Mouse (Mus musculus) neural tube, embryonic 13.5 days (tissue): ENCODE data around the gene Krtap16-1. TPM values are rescaled to one million over a fixed set of nuclear protein-coding genes. Genes with fewer than 3 reads are reported as not detected.

Experiments used
- ATAC-seq: fragments of 200-750 bp; cut with Nextera tagmentation; 2 replicates; pipeline ENCODE4 v1.8.0; 2017; ENCODE audit warnings: low read depth, mild to moderate bottlenecking, moderate TSS enrichment, moderate library complexity
- H3K27ac ChIP-seq: fragments of 300-500 bp; sonication (generic); replicated peaks from 2 replicates; pipeline ENCODE4 v1.5.1; 2015; ENCODE audit warnings: moderate library complexity, mild to moderate bottlenecking, inconsistent platforms
- H3K27me3 ChIP-seq: fragments of 300-500 bp; sonication (generic); 2 replicates; pipeline ENCODE4 v1.6.1; 2015; ENCODE audit warnings: mild to moderate bottlenecking, inconsistent platforms
- H3K36me3 ChIP-seq: fragments of 300-500 bp; sonication (generic); 2 replicates; pipeline ENCODE4 v1.6.1; 2015; ENCODE audit warnings: mild to moderate bottlenecking, inconsistent platforms
- H3K4me1 ChIP-seq: fragments of 300-500 bp; sonication (generic); replicated peaks from 2 replicates; pipeline ENCODE4 v1.6.1; 2015; ENCODE audit warnings: inconsistent platforms
- H3K4me2 ChIP-seq: fragments of 300-500 bp; sonication (generic); 2 replicates; pipeline ENCODE4 v1.6.1; 2015; ENCODE audit warnings: inconsistent platforms, mild to moderate bottlenecking, moderate library complexity
- H3K4me3 ChIP-seq: fragments of 300-500 bp; sonication (generic); 2 replicates; pipeline ENCODE4 v1.5.1; 2015; ENCODE audit warnings: mild to moderate bottlenecking, inconsistent platforms
- H3K9ac ChIP-seq: fragments of 300-500 bp; sonication (generic); 2 replicates; pipeline ENCODE4 v1.6.1; 2015; ENCODE audit warnings: moderate library complexity, mild to moderate bottlenecking, inconsistent platforms
- H3K9me3 ChIP-seq: fragments of 300-500 bp; sonication (generic); 2 replicates; pipeline ENCODE4 v1.6.1; 2016; ENCODE audit warnings: inconsistent platforms
- WGBS: fragments of 180-500 bp; shearing (Covaris S2); methylation state at CpG from one replicate; pipeline ENCODE4 v1.1.7; 2015; 5-methylcytosine and 5-hydroxymethylcytosine counted together
- polyA plus RNA-seq: library from polyadenylated mRNA; unstranded; fragments of >200 nt; fragmentation: Nextera tagmentation; extraction: Ambion mirVana; gene quantifications from 2 replicates; pipeline ENCODE4 v1.2.1, GENCODE M21; 2015

The Krtap16-1 gene
- polyA plus RNA-seq, 1 experiment from 2014 or later: not detected

GRCm38 (mm10) chr11:99937751-99938264 is 48.6 kb downstream of the Krtap16-1 start:
- no peaks in the 10 kb centered on the region for H3K36me3 ChIP-seq
- H3K27me3 ChIP-seq: no peaks in the 10 kb centered on the region
- H3K4me2 ChIP-seq: no peak overlapping the region
- no peak overlapping the region for H3K9ac ChIP-seq
- no peak overlapping the region for H3K27ac ChIP-seq
- no peaks in the 10 kb centered on the region for H3K4me1 ChIP-seq
- H3K4me3 ChIP-seq: no peak overlapping the region
- WGBS: 87% methylated on average over 9 of the region's 9 CpGs
- no peak for ATAC-seq
- no peaks in the 10 kb centered on the region for H3K9me3 ChIP-seq

DNA sequence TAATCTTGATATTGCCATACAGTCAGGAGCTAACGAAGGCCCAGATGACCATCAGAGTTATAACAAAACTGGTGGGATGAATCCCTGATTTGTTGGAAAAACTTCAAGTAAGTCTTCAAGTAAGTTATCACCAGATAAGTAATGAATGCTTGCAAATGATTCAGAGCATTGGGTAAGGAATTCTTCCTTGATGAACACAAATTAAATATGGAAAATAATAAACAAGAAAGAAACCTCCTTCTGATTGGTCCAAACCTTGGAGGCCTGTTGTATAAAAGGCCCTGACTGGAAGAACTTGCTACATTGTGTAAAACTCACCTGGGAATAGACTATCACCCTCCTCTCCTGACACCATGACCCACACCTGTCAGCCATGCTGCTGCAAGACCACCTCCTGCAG is 50.4 kb downstream of the Krtap16-1 start, which contains the start of gene Krtap31-2:
TSS of gene Krtap31-2 (plus strand) at position 301 of the 400 bp plus-strand sequence.
- no peak within 1 kb of the TSS for H3K27ac ChIP-seq
- H3K9ac ChIP-seq: no peak within 1 kb of the TSS
- 91% methylated on average over 1 of the region's 1 CpGs for WGBS
- H3K4me1 ChIP-seq: no peaks in the 10 kb centered on the region
- no peaks in the 10 kb centered on the region for H3K36me3 ChIP-seq
- no peak within 1 kb of the TSS for H3K4me3 ChIP-seq
- no peak for ATAC-seq
- H3K27me3 ChIP-seq: no peaks in the 10 kb centered on the region
- H3K9me3 ChIP-seq: no peaks in the 10 kb centered on the region
- H3K4me2 ChIP-seq: no peak within 1 kb of the TSS

Other genes starting within 250 kb of the Krtap16-1 start
- gene Gm11595, start 213.7 kb downstream of the Krtap16-1 start, polyA plus RNA-seq: not detected in 2 replicates
- gene Krtap4-8, start 205.9 kb downstream of the Krtap16-1 start, polyA plus RNA-seq: not detected in 2 replicates
- not detected in 2 replicates for gene Krtap4-9, start 201.4 kb downstream of the Krtap16-1 start, polyA plus RNA-seq
- gene Gm11596, start 193.1 kb downstream of the Krtap16-1 start, polyA plus RNA-seq: not detected in 2 replicates
- gene Gm11569, start 187.7 kb downstream of the Krtap16-1 start, polyA plus RNA-seq: not detected in 2 replicates
- not detected in 2 replicates for gene Gm11554, start 182.2 kb downstream of the Krtap16-1 start, polyA plus RNA-seq
- not detected in 2 replicates for gene Krtap4-13, start 176.7 kb downstream of the Krtap16-1 start, polyA plus RNA-seq
- gene Gm11564, start 170.9 kb downstream of the Krtap16-1 start, polyA plus RNA-seq: not detected in 2 replicates
- not detected in 2 replicates for gene 2300003K06Rik, start 148.5 kb downstream of the Krtap16-1 start, polyA plus RNA-seq
- gene Krtap4-16, start 135.0 kb downstream of the Krtap16-1 start, polyA plus RNA-seq: not detected in 2 replicates
- not detected in 2 replicates for gene Gm11568, start 128.7 kb downstream of the Krtap16-1 start, polyA plus RNA-seq
- gene Gm11559, start 122.1 kb downstream of the Krtap16-1 start, polyA plus RNA-seq: not detected in 2 replicates
- gene Krtap9-1, start 113.2 kb downstream of the Krtap16-1 start, polyA plus RNA-seq: not detected in 2 replicates
- not detected in 2 replicates for gene Gm11567, start 107.4 kb downstream of the Krtap16-1 start, polyA plus RNA-seq
- not detected in 2 replicates for gene Krtap31-1, start 78.7 kb downstream of the Krtap16-1 start, polyA plus RNA-seq
- gene Gm11565, start 71.8 kb downstream of the Krtap16-1 start, polyA plus RNA-seq: not detected in 2 replicates
- gene Krtap31-2, start 50.3 kb downstream of the Krtap16-1 start, polyA plus RNA-seq: not detected in 2 replicates
- not detected in 2 replicates for gene Krtap9-5, start 38.1 kb downstream of the Krtap16-1 start, polyA plus RNA-seq
- gene Krtap29-1, start 7.5 kb downstream of the Krtap16-1 start, polyA plus RNA-seq: not detected in 2 replicates
- 0.55 TPM in 1 of 2 replicates, not detected in the other for gene Krtap17-1, start 7.4 kb upstream of the Krtap16-1 start, polyA plus RNA-seq
- gene Krt33a, start 29.6 kb upstream of the Krtap16-1 start, polyA plus RNA-seq: not detected in 2 replicates
- not detected in 2 replicates for gene Krt33b, start 43.3 kb upstream of the Krtap16-1 start, polyA plus RNA-seq
- gene Krt34, start 55.0 kb upstream of the Krtap16-1 start, polyA plus RNA-seq: not detected in 2 replicates
- gene Krt31, start 64.0 kb upstream of the Krtap16-1 start, polyA plus RNA-seq: not detected in 2 replicates
- gene Krt32, start 101.6 kb upstream of the Krtap16-1 start, polyA plus RNA-seq: not detected in 2 replicates
- not detected in 2 replicates for gene Krt35, start 109.6 kb upstream of the Krtap16-1 start, polyA plus RNA-seq
- gene Krt36, start 119.0 kb upstream of the Krtap16-1 start, polyA plus RNA-seq: not detected in 2 replicates
- not detected in 2 replicates for gene Krt13, start 135.0 kb upstream of the Krtap16-1 start, polyA plus RNA-seq
- gene Krt15, start 149.3 kb upstream of the Krtap16-1 start, polyA plus RNA-seq: 1.0 and 4.3 TPM in 2 replicates
- gene Krt19, start 162.1 kb upstream of the Krtap16-1 start, polyA plus RNA-seq: 1.1 and 2.2 TPM in 2 replicates
- gene Krt9, start 206.6 kb upstream of the Krtap16-1 start, polyA plus RNA-seq: not detected in 2 replicates
- gene Krt14, start 221.0 kb upstream of the Krtap16-1 start, polyA plus RNA-seq: 1.6 and 7.2 TPM in 2 replicates